Mouse (Mus musculus) kidney, embryonic 15.5 days (tissue): Measurements from ENCODE around the gene Map1lc3a. TPM values are rescaled to one million over a fixed set of nuclear protein-coding genes. Genes with fewer than 3 reads are reported as not detected.

ENCODE experiments used
- ATAC-seq: fragments of 200-750 bp; cut with Nextera tagmentation; replicated peaks from 2 replicates; pipeline ENCODE4 v1.8.0; 2017; ENCODE audit warnings: moderate TSS enrichment; ENCODE audit not compliant: low FRiP score
- H3K27ac ChIP-seq: fragments of 300-500 bp; sonication (generic); 2 replicates; pipeline ENCODE4 v1.5.1; 2015; ENCODE audit warnings: mild to moderate bottlenecking, inconsistent platforms
- H3K27me3 ChIP-seq: fragments of 300-500 bp; sonication (generic); 2 replicates; pipeline ENCODE4 v1.6.1; 2015; ENCODE audit warnings: inconsistent platforms
- H3K36me3 ChIP-seq: fragments of 300-500 bp; sonication (generic); 2 replicates; pipeline ENCODE4 v1.6.1; 2015; ENCODE audit warnings: inconsistent platforms
- H3K4me1 ChIP-seq: fragments of 300-500 bp; sonication (generic); 2 replicates; pipeline ENCODE4 v1.6.1; 2015; ENCODE audit warnings: inconsistent platforms
- H3K4me2 ChIP-seq: fragments of 300-500 bp; sonication (generic); 2 replicates; pipeline ENCODE4 v1.6.1; 2015; ENCODE audit warnings: moderate library complexity, mild to moderate bottlenecking, inconsistent platforms
- H3K4me3 ChIP-seq: fragments of 300-500 bp; sonication (generic); replicated peaks from 2 replicates; pipeline ENCODE4 v1.5.1; 2015; ENCODE audit warnings: mild to moderate bottlenecking, inconsistent platforms
- H3K9ac ChIP-seq: fragments of 300-500 bp; sonication (generic); 2 replicates; pipeline ENCODE4 v1.6.1; 2015; ENCODE audit warnings: mild to moderate bottlenecking, inconsistent platforms
- H3K9me3 ChIP-seq: fragments of 300-500 bp; sonication (generic); replicated peaks from 2 replicates; pipeline ENCODE4 v1.6.1; 2016; ENCODE audit warnings: inconsistent platforms
- WGBS: fragments of 180-500 bp; shearing (Covaris S2); methylation state at CpG from one replicate; pipeline ENCODE4 v1.1.7; 2015; ENCODE audit warnings: mixed read lengths; 5-methylcytosine and 5-hydroxymethylcytosine counted together
- polyA plus RNA-seq: library from polyadenylated mRNA; unstranded; fragments of >200 nt; fragmentation: Nextera tagmentation; extraction: Ambion mirVana; gene quantifications from 2 replicates; pipeline ENCODE4 v1.2.1, GENCODE M21; 2015

Gene Map1lc3a
- polyA plus RNA-seq, 1 experiment from 2014 or later, result 154 TPM

DNA sequence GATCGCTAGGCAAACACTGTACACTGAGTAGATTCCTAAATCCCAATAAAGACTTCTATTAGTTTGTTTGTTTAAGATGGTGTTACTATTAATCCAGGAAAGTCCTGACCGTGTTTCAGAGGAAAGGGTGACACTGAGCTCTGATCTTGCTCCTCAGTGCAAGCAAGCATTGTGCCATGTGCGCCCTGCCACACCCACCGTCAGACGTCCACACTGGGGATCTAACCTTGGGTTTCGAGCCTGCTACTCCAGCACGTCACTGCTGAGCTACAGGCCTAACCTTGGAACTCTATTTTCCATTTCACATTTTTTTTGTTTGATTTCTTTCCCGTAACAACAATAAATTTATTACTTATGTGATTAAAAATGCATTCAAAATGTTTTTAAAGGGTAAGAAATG is 14.0 kb downstream of the Map1lc3a start:
- H3K9me3 ChIP-seq, result no peaks in the 10 kb centered on the region
- no peak for ATAC-seq
- H3K27me3 ChIP-seq, result no peaks in the 10 kb centered on the region
- H3K9ac ChIP-seq, result no peak overlapping the region
- H3K27ac ChIP-seq, result no peak overlapping the region
- 91% methylated on average over 8 of the region's 8 CpGs for WGBS
- peaks cover 71% of the 10 kb centered on the region for H3K36me3 ChIP-seq
- H3K4me2 ChIP-seq, result no peak overlapping the region
- no peaks in the 10 kb centered on the region for H3K4me1 ChIP-seq
- H3K4me3 ChIP-seq, result no peak overlapping the region

DNA sequence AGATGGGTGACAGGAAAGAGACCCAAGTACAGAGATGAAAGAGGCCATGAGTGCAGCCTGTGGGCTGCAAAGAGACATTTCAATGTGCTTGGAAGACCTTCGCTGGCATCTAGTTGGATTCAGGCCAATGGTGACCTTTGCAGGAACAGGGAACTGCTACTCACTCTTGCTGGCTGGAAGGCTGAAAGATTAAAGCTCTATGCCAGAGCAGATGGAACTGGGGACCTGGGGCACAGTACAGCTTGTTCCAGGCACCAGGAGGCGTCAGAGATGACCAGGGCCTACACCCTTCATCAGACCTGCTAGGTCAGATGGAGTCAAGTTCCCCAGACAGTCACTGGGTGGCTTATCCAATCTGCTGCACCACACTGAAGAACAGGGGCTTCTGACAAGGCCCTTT is 17.3 kb downstream of the Map1lc3a start:
- Histone ChIP-seq H3K4me2 (no peak overlapping the region), H3K4me3 (no peak overlapping the region), H3K27ac (no peak overlapping the region), H3K9ac (no peak overlapping the region), H3K4me1 (no peaks in the 10 kb centered on the region), H3K27me3 (no peaks in the 10 kb centered on the region), H3K9me3 (no peaks in the 10 kb centered on the region), H3K36me3 (peaks cover 87% of the 10 kb centered on the region)
- WGBS, result 89% methylated on average over 2 of the region's 2 CpGs
- ATAC-seq, result no peak

- H3K4me3 ChIP-seq, result no peak overlapping the region
- WGBS, result 82% methylated on average over 4 of the region's 4 CpGs
- H3K4me2 ChIP-seq, result no peak overlapping the region
- H3K27ac ChIP-seq, result no peak overlapping the region
- no peaks in the 10 kb centered on the region for H3K27me3 ChIP-seq
- peaks cover 91% of the 10 kb centered on the region for H3K36me3 ChIP-seq
- no peaks in the 10 kb centered on the region for H3K4me1 ChIP-seq
- no peaks in the 10 kb centered on the region for H3K9me3 ChIP-seq
- H3K9ac ChIP-seq, result no peak overlapping the region
- no peak for ATAC-seq
Measured at GRCm38 (mm10) chr2:155293946-155294345, 17.8 kb downstream of the Map1lc3a start.

GRCm38 (mm10) chr2:155295453-155295852 is 19.4 kb downstream of the Map1lc3a start:
- Histone ChIP-seq H3K4me2 (no peak overlapping the region), H3K9ac (no peak overlapping the region), H3K4me3 (no peak overlapping the region), H3K36me3 (peaks cover 91% of the 10 kb centered on the region), H3K27ac (no peak overlapping the region), H3K27me3 (no peaks in the 10 kb centered on the region), H3K4me1 (no peaks in the 10 kb centered on the region), H3K9me3 (no peaks in the 10 kb centered on the region)
- no peak for ATAC-seq
- WGBS, result 89% methylated on average over 6 of the region's 6 CpGs

- H3K9me3 ChIP-seq, result no peaks in the 10 kb centered on the region
- H3K4me1 ChIP-seq, result no peaks in the 10 kb centered on the region
- H3K27ac ChIP-seq, result no peak overlapping the region
- no peak overlapping the region for H3K9ac ChIP-seq
- no peak overlapping the region for H3K4me2 ChIP-seq
- peaks cover 72% of the 10 kb centered on the region for H3K36me3 ChIP-seq
- no peak overlapping the region for H3K4me3 ChIP-seq
- no peaks in the 10 kb centered on the region for H3K27me3 ChIP-seq
- ATAC-seq, result no peak
- 84% methylated on average over 4 of the region's 4 CpGs for WGBS
Measured at GRCm38 (mm10) chr2:155299563-155299962, 23.5 kb downstream of the Map1lc3a start.

DNA sequence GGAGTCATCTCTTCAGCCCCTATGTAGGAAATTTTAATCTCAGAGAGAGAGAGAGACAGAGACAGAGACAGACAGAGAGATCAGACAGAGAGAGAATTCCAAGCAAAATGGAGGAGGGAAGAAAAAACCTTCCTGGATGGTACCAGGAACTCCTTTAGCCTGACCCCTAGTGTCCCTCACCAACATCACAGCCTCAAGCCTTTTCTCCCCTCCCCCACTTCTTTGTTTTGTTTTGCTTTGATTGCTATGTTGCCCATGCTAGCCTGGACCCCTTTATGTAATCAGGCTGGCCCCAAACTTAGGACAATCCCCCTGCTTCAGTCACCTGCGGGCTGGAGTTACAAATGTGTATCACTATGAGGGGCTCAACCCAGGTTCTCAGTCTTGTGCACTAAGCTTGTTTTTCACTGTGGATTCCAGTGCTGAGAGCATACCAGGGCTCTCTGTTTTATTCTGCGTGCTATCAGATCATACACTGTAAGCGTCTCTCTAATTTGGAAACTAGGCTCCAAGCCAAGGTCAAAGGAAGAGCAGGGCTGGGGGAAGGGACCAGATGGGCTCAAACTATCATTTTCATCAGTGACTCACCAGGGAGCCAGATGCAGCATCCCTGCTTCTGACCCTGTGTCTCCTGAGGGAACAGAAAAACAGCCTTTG is 33.0 kb downstream of the Map1lc3a start:
- 28% methylated on average over 3 of the region's 3 CpGs for WGBS
- Histone ChIP-seq H3K27ac (no peak overlapping the region), H3K9ac (no peak overlapping the region), H3K4me2 (no peak overlapping the region), H3K36me3 (peaks cover 55% of the 10 kb centered on the region), H3K27me3 (no peaks in the 10 kb centered on the region), H3K4me3 (no peak overlapping the region), H3K9me3 (no peaks in the 10 kb centered on the region), H3K4me1 (no peaks in the 10 kb centered on the region)
- ATAC-seq, result no peak

DNA sequence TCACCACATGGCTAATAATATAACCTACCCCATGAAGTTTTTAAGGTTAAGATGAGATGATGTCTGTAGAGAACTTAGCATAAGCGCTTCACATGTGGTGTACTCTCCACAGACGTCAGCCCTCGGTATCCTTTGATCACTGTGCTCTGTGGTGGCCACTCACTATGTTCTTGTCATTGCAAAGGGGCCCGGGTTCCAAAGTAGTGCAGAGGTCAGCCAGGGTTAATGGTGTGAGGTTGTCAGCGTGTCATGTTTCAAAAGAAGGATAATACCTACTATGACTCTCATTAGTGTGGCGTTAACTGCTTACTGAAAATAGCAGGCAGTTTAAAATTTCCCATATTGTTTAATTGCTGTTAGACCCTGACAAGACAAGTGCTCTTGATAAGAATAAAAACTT is 37.6 kb downstream of the Map1lc3a start:
- no peaks in the 10 kb centered on the region for H3K9me3 ChIP-seq
- peaks cover 45% of the 10 kb centered on the region for H3K36me3 ChIP-seq
- no peak overlapping the region for H3K4me2 ChIP-seq
- H3K27me3 ChIP-seq, result no peaks in the 10 kb centered on the region
- H3K9ac ChIP-seq, result no peak overlapping the region
- no peak for ATAC-seq
- no peak overlapping the region for H3K4me3 ChIP-seq
- 23% methylated on average over 6 of the region's 6 CpGs for WGBS
- H3K4me1 ChIP-seq, result 0 out of 2 replicates have a peak, but pooled peaks cover 4% of the 10 kb centered on the region
- H3K27ac ChIP-seq, result no peak overlapping the region

GRCm38 (mm10) chr2:155318618-155319017 is 42.5 kb downstream of the Map1lc3a start:
- peaks cover 44% of the 10 kb centered on the region for H3K36me3 ChIP-seq
- H3K4me1 ChIP-seq, result 0 out of 2 replicates have a peak, but pooled peaks cover 4% of the 10 kb centered on the region
- H3K27me3 ChIP-seq, result no peaks in the 10 kb centered on the region
- H3K9ac ChIP-seq, result no peak overlapping the region
- H3K4me2 ChIP-seq, result no peak overlapping the region
- H3K9me3 ChIP-seq, result no peaks in the 10 kb centered on the region
- no peak overlapping the region for H3K4me3 ChIP-seq
- ATAC-seq, result no peak
- WGBS, result 93% methylated on average over 2 of the region's 2 CpGs
- no peak overlapping the region for H3K27ac ChIP-seq

GRCm38 (mm10) chr2:155320596-155320995 is 44.5 kb downstream of the Map1lc3a start:
- Histone ChIP-seq H3K4me3 (no peak overlapping the region), H3K4me2 (no peak overlapping the region), H3K27me3 (no peaks in the 10 kb centered on the region), H3K27ac (no peak overlapping the region), H3K4me1 (no peaks in the 10 kb centered on the region), H3K9ac (no peak overlapping the region), H3K9me3 (no peaks in the 10 kb centered on the region), H3K36me3 (peaks cover 41% of the 10 kb centered on the region)
- 69% methylated on average over 5 of the region's 5 CpGs for WGBS
- ATAC-seq, result no peak

DNA sequence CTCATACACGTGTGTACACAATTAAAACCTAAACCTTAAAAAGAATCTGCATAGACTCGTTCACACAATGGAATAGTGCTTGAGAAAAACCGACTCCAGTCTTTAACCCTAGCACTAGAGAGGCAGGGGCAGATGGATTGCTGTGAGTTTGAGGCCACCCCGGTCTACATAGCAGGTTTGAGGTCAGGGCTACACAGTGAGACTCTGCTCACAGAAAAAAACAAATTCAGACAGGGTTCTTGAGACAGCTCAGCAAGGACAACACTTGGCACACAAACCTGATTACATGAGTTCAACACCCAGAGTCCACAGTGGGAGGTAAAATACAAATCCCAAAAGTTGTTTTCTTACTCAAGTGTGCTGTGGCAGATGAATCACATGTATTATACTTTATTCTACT is 49.9 kb downstream of the Map1lc3a start:
- 89% methylated on average over 4 of the region's 4 CpGs for WGBS
- no peaks in the 10 kb centered on the region for H3K27me3 ChIP-seq
- no peak overlapping the region for H3K4me3 ChIP-seq
- no peaks in the 10 kb centered on the region for H3K4me1 ChIP-seq
- H3K27ac ChIP-seq, result no peak overlapping the region
- ATAC-seq, result no peak
- H3K36me3 ChIP-seq, result peaks cover 55% of the 10 kb centered on the region
- H3K9ac ChIP-seq, result no peak overlapping the region
- H3K4me2 ChIP-seq, result no peak overlapping the region
- H3K9me3 ChIP-seq, result no peaks in the 10 kb centered on the region

Other genes with a start within 250 kb of the Map1lc3a start
- 75.5 and 80.4 TPM in 2 replicates for gene Ahcy, start 201.8 kb upstream of the Map1lc3a start, polyA plus RNA-seq
- gene Itch, start 142.8 kb upstream of the Map1lc3a start, polyA plus RNA-seq, result 60.9 and 63.1 TPM in 2 replicates
- 371 and 388 TPM in 2 replicates for gene Dynlrb1, start 39.8 kb upstream of the Map1lc3a start, polyA plus RNA-seq
- gene Pigu, start 81.1 kb downstream of the Map1lc3a start, polyA plus RNA-seq, result 59.1 and 62.7 TPM in 2 replicates
- gene Trp53inp2, start 104.8 kb downstream of the Map1lc3a start, polyA plus RNA-seq, result 23.5 and 25.7 TPM in 2 replicates
- 18.0 and 19.3 TPM in 2 replicates for gene Ncoa6, start 197.6 kb downstream of the Map1lc3a start, polyA plus RNA-seq
- 12.5 and 13.0 TPM in 2 replicates for gene Acss2, start 241.7 kb downstream of the Map1lc3a start, polyA plus RNA-seq
- 3.2 and 4.5 TPM in 2 replicates for gene Ggt7, start 241.9 kb downstream of the Map1lc3a start, polyA plus RNA-seq